In genomic region chr1:149199284-149199683, GRCm38 (mm10) we compare ENCODE assay signal across 17 mouse cellular contexts.
"Had no signal": no experiment of that assay in that cellular context is flagged by ENCODE, and none has a peak within 500 bp of the region (broad histone marks: within the 10 kb centered on the region; RNA-seq: fewer than 3 reads in every experiment).

No protein-coding gene starts in this region.

- H3K27ac ChIP-seq: lung, embryonic 15.5 days; macrophage; midbrain, embryonic 12.5 days; midbrain, embryonic 15.5 days; neural tube, embryonic 12.5 days; stomach, embryonic 15.5 days; stomach, postnatal 0 days had no signal

- H3K9me3 ChIP-seq: lung, embryonic 15.5 days; megakaryocyte, embryonic 14.5 days; midbrain, embryonic 12.5 days; midbrain, embryonic 15.5 days; neural tube, embryonic 12.5 days; stomach, embryonic 15.5 days had no signal

- H3K27me3 ChIP-seq: lung, embryonic 15.5 days; megakaryocyte, embryonic 14.5 days; midbrain, embryonic 12.5 days; midbrain, embryonic 15.5 days; neural tube, embryonic 12.5 days; stomach, embryonic 15.5 days had no signal

- H3K4me1 ChIP-seq: lung, embryonic 15.5 days; megakaryocyte, embryonic 14.5 days; midbrain, embryonic 12.5 days; midbrain, embryonic 15.5 days; neural tube, embryonic 12.5 days; stomach, embryonic 15.5 days had no signal

- H3K4me3 ChIP-seq: lung, embryonic 15.5 days; megakaryocyte, embryonic 14.5 days; midbrain, embryonic 12.5 days; midbrain, embryonic 15.5 days; neural tube, embryonic 12.5 days; stomach, embryonic 15.5 days had no signal

- H3K9ac ChIP-seq: liver, postnatal 0 days; lung, embryonic 15.5 days; midbrain, embryonic 12.5 days; midbrain, embryonic 15.5 days; neural tube, embryonic 12.5 days; stomach, embryonic 15.5 days had no signal

- H3K36me3 ChIP-seq: lung, embryonic 15.5 days; midbrain, embryonic 12.5 days; midbrain, embryonic 15.5 days; neural tube, embryonic 12.5 days; stomach, embryonic 15.5 days had no signal

- DNase-seq: liver, postnatal 0 days; lung, adult 2 months; lung, postnatal 14 days; lung, postnatal 36 days; right cerebral cortex, postnatal 14 days; thymus, adult 2 months; thymus, postnatal 25 days; thymus, postnatal 4 days had no signal

- H3K4me2 ChIP-seq: lung, embryonic 15.5 days; midbrain, embryonic 12.5 days; midbrain, embryonic 15.5 days; neural tube, embryonic 12.5 days; stomach, embryonic 15.5 days had no signal

- ATAC-seq: liver, postnatal 0 days; lung, postnatal 0 days; midbrain, embryonic 15.5 days had no signal
